Mouse (Mus musculus) right cerebral cortex, postnatal 25 days (tissue): ENCODE results near the gene Slc8b1.

Experiments
- DNase-seq: peaks from one replicate; pipeline ENCODE4 v3.0.0; 2022

Slc8b1 gene

GRCm38 (mm10) chr5:120569791-120570190 lies 58.8 kb downstream of the Slc8b1 start:
- DNase-seq, result no peak

- DNase-seq, result no peak
Observed at GRCm38 (mm10) chr5:120570289-120570897, 59.4 kb downstream of the Slc8b1 start.

- DNase-seq, result no peak
Observed at GRCm38 (mm10) chr5:120571056-120571740, 60.2 kb downstream of the Slc8b1 start.

GRCm38 (mm10) chr5:120574469-120575063 lies 63.6 kb downstream of the Slc8b1 start:
- DNase-seq, result no peak

- DNase-seq, result no peak
Observed at GRCm38 (mm10) chr5:120576781-120577301, 65.9 kb downstream of the Slc8b1 start.

DNA sequence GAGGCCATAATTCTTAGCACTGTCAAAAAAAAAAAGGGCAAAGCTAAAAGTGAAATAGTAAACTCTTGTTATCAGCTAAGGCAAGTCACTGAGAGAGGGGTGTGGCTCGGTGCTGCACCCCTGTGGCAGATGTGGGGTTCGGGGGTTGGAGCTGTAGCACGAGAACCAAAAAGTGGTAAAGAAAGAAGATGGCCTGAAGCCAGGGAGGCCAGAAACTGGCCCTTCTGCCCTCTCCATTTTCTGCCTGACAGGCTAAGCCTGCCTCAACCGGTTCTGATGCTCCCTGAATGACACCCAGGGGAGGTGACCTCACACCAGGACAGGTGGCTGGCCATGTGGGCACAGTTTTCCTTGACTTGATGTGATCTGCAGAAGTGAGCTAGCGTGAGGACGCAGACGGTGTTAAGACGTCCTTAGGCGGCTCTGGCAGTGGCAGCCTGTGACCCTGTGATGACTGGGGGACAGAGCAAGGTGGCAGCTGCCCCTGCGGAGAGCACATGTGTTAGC lies 67.0 kb downstream of the Slc8b1 start:
- DNase-seq, result no peak

DNA sequence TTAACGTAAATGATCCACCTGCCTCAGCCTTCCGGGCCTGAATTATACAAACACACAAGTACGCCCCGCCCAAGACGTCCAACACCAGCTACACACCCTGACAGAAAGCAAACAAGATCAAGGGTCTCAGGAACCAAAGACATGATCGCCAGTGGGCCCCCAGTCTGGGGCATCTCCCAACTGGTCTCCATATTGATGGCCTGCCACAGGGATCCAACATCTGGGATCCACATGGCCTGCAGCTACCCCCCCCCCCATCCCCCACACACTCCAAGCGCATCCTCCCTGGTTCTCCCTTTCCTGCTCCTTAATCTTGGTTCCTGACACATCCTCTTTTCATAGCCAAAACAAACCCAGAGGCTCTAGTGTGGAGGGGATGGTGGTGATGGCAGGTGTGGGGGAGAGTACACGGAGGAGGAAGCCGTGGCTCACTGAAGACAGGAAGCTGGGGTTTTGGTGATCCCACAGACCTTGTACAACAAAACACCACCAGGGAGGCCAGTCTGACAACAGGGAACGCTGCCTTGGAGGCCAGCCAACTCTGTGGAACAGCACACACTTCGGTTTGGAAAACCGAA lies 67.6 kb downstream of the Slc8b1 start:
- DNase-seq, result no peak

DNA sequence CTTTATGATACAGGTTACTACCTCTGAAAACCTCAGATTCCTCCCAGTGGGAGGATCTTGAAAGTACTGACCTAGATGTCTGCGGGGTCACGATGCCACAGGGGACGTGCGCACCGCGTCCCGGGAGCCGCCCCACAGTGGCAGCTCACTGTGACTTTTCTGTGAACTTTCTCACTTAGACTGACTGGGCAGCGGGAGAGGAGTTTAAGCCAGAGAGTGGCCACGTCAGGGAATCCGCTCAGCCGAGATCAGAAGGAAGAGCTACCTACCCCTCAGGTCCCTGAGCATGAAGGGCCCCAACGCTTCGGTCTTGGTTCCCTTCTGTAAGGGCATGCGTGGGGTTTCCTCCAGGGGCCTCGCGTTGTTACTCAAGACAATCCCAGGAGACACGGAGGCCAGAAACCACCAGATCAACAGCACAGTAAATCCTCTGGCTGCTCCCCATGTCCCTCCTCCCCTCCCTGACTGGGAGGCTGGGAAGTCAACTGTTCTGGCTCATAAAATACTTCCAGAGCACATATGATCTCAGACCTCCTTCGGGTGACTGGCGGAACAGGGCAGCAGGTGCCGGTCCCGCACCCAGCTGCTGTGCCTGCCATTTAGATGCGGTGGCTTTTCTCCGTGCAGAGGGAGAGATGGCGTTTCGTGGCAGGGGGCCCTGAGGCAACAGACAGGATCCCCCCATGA lies 68.4 kb downstream of the Slc8b1 start:
- DNase-seq, result no peak

GRCm38 (mm10) chr5:120579898-120580626 lies 69.1 kb downstream of the Slc8b1 start:
- no peak for DNase-seq

DNA sequence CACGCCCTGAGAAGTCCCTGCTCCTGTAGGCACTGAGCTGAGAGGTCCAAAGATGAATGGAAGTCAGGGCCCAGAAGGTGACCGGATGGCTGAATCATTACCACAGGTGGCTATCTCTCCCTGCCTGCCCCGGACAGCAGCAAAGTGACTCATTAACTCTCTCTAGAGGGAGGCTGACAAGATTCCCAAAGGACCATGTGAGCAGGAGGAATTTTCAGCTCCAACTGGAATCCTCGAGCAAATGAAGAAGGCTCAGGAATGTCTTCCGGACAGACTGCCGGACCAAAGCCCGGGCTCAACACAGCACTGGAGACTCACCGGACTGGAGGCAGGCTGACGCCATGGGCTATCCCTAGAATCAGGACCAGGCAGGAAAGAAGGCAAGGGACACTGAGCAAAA lies 71.0 kb downstream of the Slc8b1 start:
- DNase-seq, result no peak

GRCm38 (mm10) chr5:120583511-120583910 lies 72.5 kb downstream of the Slc8b1 start:
- no peak for DNase-seq
